Mouse (Mus musculus): Measurements from ENCODE around the gene Arhgap23.

DNA sequence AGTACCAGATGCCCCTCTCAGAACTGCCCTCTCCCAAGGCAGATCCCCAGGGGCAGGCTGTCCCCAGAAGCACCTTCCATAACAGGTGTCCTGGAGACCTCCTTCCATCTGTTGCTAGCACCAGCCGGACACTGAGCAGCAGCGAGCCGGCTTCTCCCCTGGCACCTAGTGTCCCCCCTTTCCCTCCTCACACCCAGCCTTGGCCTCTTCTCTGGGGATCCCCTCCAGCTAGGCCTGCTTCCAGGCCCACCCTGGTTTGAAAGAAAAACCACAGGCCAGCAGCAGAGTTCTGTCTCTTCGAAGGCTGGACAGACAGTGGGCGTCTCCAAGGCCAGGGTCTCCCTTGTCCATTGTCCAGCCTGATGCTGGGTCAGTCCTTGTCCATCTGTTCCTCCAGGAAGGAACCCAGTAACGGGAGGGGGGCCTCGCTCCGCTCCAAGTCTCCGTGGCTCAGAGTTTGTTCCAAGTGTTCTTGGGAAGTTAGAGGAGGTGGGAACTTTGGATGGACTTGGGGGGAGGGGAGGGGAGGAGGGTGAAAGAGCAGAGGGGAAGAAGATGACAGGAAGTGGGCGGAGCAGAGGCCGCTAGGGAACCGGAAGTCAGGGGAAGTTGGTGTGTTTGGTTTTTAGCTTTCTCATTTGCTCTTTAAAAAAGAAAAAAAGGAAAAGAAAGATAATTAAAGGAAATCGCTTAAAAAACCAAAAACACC, 96.5 kb downstream of the Arhgap23 start:
- TF ChIP-seq CTCF (IDR thresholded peaks at IDR 0.05; ENCODE audit: extremely low read depth, insufficient read length, insufficient replicate concordance, low read depth, low read length) (no peak), POLR2A (IDR thresholded peaks at IDR 0.05; ENCODE audit: low read depth, low read length) (no peak)
